Mouse (Mus musculus): ENCODE measurements at regions not wholly inside any gene's neighbourhood (a gene's known extent, or its start where the extent isn't known, plus 50 kb on each side); places are given as distances from the start of the nearest gene placed in this dataset.

GRCm38 (mm10) chr19:55985518-55985917, 243.9 kb downstream of the Tcf7l2 start:
- intact Hi-C loops (cut with DNase I) = no loop called here
- peak; percentile 30 for DNase-seq (ENCODE audit: low spot score)

GRCm38 (mm10) chr19:55991791-55992726, 250.4 kb downstream of the Tcf7l2 start:
- intact Hi-C loops (cut with DNase I) = no loop called here
- no peak for DNase-seq (ENCODE audit: low spot score)

GRCm38 (mm10) chr19:55992727-55993066, 251.1 kb downstream of the Tcf7l2 start:
- DNase-seq (ENCODE audit: low spot score) = no peak
- intact Hi-C loops (cut with DNase I) = no loop called here

- no peak for DNase-seq (ENCODE audit: low spot score)
- intact Hi-C loops (cut with DNase I) = no loop called here
Observed at GRCm38 (mm10) chr19:55995721-55996120, 254.1 kb downstream of the Tcf7l2 start.

- no peak for DNase-seq (ENCODE audit: low spot score)
- intact Hi-C loops (cut with DNase I) = no loop called here
Observed at GRCm38 (mm10) chr19:55998454-55999180, 257.0 kb downstream of the Tcf7l2 start.

GRCm38 (mm10) chr19:55999409-55999808, 257.8 kb downstream of the Tcf7l2 start:
- DNase-seq (ENCODE audit: low spot score) = no peak
- intact Hi-C loops (cut with DNase I) = no loop called here

- intact Hi-C loops (cut with DNase I) = no loop called here
- no peak for DNase-seq (ENCODE audit: low spot score)
Observed at GRCm38 (mm10) chr19:56001428-56001827, 259.8 kb downstream of the Tcf7l2 start.

- intact Hi-C loops (cut with DNase I) = no loop called here
- no peak for DNase-seq (ENCODE audit: low spot score)
Observed at GRCm38 (mm10) chr19:56005886-56006285, 264.3 kb downstream of the Tcf7l2 start.

- DNase-seq (ENCODE audit: low spot score) = no peak
- intact Hi-C loops (cut with DNase I) = no loop called here
Observed at GRCm38 (mm10) chr19:56007433-56007832, 265.8 kb downstream of the Tcf7l2 start.

GRCm38 (mm10) chr19:56010766-56011165, 269.1 kb downstream of the Tcf7l2 start:
- no peak for DNase-seq (ENCODE audit: low spot score)
- intact Hi-C loops (cut with DNase I) = no loop called here

- no peak for DNase-seq (ENCODE audit: low spot score)
- intact Hi-C loops (cut with DNase I) = no loop called here
Observed at GRCm38 (mm10) chr19:56011292-56011691, 269.7 kb downstream of the Tcf7l2 start.

- no peak for DNase-seq (ENCODE audit: low spot score)
- intact Hi-C loops (cut with DNase I) = no loop called here
Observed at GRCm38 (mm10) chr19:56016548-56017346, 270.2 kb upstream of the Habp2 start.

GRCm38 (mm10) chr19:56017524-56017923, 269.4 kb upstream of the Habp2 start:
- DNase-seq (ENCODE audit: low spot score) = no peak
- intact Hi-C loops (cut with DNase I) = no loop called here

GRCm38 (mm10) chr19:56019143-56019542, 267.8 kb upstream of the Habp2 start:
- DNase-seq (ENCODE audit: low spot score) = no peak
- intact Hi-C loops (cut with DNase I) = no loop called here

GRCm38 (mm10) chr19:56022348-56022747, 264.6 kb upstream of the Habp2 start:
- no peak for DNase-seq (ENCODE audit: low spot score)
- intact Hi-C loops (cut with DNase I) = no loop called here

- no peak for DNase-seq (ENCODE audit: low spot score)
- intact Hi-C loops (cut with DNase I) = no loop called here
Observed at GRCm38 (mm10) chr19:56024599-56024998, 262.3 kb upstream of the Habp2 start.

GRCm38 (mm10) chr19:56029428-56030281, 257.3 kb upstream of the Habp2 start:
- no peak for DNase-seq (ENCODE audit: low spot score)
- intact Hi-C loops (cut with DNase I) = no loop called here

GRCm38 (mm10) chr19:56030401-56030925, 256.5 kb upstream of the Habp2 start:
- intact Hi-C loops (cut with DNase I) = no loop called here

GRCm38 (mm10) chr19:56034552-56034951, 252.4 kb upstream of the Habp2 start:
- no peak for DNase-seq (ENCODE audit: low spot score)
- intact Hi-C loops (cut with DNase I) = no loop called here

More at GRCm38 (mm10) chr19:56030401-56030925, 256.5 kb upstream of the Habp2 start:
- DNase-seq (ENCODE audit: low spot score) = no peak

Data from heart, postnatal 25 days (tissue).